Mouse (Mus musculus): Measurements from ENCODE around the gene Tnfrsf19. TPM values are rescaled to one million over a fixed set of nuclear protein-coding genes. Genes with fewer than 3 reads are reported as not detected.
A peak's percentile ranks its signal among the peaks of the same experiment; 100 is the strongest.

Gene Tnfrsf19
- total RNA-seq, 2 experiments from 2014 or later: 44.2 to 48.9 TPM

DNA sequence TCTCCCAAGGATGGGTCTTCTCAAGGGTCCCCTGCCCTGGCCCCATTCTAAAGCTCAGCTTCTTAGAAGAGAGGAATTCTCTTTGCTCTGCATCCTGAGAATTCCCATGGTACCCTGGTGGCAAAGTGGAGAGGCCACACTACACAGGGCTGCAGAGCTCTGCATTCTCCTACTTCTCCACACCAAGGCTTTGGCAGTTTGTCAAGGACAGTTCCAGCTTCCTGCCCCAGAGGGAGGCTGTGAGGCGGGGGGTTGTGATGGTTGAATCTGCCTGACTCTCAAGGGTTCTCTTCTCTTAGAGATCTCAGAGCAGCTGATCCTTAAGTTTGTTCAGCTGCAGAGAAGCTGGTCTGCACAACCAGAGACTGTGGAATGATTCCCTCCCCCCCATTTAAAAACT, 23.9 kb downstream of the Tnfrsf19 start:
- no peak for DNase-seq (ENCODE audit: low spot score in 2 of 2)

DNA sequence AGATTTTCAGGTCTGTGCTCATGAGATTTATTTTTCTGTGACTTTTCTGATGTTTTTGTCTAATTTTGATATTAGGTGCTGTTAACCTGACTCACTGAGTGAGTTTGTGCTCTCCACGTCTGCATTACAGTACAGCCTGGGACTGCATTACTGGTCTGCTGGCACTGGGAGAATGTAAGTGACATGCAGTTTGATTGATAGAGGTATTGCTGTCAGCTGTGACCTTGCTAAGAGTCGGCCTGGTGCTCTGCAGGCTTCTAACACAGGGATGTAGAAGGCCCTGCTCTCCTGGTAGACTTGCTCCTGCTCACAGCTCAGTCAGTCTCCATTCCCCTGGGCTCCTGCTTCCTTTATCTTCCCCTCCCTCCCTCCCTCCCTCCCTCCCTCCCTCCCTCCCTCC, 25.3 kb downstream of the Tnfrsf19 start:
- no peak for DNase-seq (ENCODE audit: low spot score in 2 of 2)

DNA sequence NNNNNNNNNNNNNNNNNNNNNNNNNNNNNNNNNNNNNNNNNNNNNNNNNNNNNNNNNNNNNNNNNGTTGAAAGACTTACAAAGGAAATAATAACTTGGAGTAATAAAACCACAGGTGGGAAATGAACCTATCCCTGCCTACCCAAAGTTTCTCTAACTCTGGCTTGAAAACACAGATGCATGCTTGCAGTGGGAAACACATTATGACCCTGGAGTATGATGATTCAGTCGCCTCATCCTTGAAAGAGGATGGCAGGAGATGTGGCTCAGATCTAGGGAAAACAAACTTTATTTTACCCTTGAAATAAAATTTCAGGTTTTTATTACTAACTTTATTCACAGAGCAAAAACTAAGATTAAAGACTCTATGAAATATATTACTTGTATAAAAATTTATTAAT, 26.4 kb downstream of the Tnfrsf19 start:
- DNase-seq (ENCODE audit: low spot score in 2 of 2): no peak

DNA sequence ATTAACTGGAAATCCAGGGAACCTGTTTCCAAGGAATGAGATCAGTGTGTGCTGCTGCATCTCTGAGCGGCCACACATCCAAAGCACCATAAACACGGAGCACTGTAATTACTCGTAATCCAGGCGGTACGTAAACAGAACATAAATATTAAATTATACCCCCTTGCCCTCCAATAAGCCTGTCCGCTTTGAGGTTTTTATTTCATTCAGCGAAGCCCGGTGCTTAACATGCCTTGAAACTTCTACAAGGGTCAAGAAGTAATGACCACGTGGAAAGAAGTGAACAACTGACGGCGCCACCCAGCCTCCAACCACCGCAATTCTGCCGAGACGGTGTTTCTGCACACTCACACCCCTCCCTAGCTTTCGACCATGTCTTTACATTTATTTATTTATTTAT, 31.7 kb downstream of the Tnfrsf19 start:
- no peak for DNase-seq (ENCODE audit: low spot score in 2 of 2)

DNA sequence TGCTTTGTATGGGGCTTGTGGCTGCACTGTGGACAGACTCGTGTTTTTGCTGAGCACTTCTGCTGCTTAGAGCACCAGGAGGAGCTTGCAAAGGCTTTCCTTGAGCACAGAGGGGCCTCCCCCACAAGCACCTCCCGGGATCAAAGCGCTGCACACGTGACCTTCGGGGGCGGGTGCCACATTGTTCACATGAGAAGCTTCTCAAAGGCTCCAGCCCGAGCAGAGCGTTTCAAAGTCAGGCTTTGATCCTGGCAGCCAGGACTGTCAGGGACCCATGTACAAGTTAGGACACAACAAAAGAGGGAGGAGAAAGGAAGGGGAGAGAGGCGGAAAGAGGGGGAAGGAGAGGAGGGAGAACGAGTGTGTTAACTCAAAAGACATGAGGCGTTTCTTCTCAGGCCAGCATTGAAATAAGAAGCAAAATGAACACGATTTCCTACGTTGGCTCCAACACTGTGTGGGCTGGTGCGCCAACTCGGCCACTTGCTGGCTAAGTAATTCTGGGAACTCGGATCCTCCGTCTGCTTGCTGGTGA, 33.8 kb downstream of the Tnfrsf19 start:
- peak; percentile 45 to 63 for DNase-seq (ENCODE audit: low spot score in 2 of 2)

DNA sequence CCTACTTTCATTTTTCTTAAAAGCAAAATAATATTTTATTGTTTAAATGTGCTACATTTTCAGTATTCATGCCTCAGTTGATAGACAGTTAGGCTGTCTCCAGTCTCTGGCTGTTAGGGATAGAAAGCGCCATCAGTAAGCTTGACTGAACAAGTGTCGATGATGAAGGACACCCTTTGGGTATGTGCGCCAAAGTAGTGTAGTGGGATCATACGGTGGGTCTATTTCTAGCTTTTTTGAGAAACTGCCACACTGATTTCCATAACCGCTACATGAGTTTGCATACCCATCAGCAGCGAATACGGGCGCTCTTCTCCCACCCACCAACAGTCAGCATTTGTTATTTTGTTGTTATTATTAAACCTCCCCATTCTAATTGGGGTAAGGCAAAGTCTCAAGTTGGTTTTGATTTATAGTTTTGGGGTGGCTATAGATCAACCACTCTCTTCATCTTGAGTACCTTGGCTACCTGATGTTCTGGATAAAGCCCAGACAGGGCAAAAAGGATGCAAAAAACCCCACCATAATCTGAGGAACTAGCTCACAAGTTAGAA, 34.6 kb downstream of the Tnfrsf19 start:
- no peak for DNase-seq (ENCODE audit: low spot score in 2 of 2)

DNA sequence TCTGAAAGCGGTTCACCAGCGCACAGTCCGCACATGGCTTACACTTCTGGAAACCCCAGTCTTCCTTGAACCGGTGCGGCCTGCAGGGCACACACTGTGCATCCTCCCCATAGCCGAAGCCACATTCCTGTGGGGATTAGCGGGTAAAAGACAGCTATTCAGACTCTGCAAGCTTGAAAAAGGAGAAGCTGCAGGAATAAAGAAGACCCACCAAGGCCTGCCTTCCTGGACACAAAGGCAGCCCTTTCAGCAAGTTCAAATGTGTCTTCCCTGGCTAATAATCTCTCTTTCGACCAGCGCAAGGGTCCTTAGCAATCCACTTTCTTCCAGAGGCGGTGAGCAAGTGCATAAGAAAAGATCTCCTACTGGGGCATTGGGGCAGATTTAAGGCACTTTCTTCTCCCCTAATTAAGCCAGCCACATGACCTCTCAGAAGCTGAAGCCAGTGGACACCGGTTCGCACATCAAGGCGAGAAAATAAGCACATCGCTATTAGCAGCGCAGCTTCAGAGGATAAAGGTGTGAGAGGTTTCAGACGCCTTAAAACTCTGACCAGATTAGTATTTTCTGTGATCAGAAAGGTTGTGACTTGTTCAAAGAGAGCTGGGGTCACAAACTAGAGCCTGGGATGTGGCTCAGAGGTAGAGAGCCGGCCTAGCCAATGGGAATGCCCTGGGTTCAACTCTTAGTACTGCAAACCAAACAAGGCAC, 41.0 kb downstream of the Tnfrsf19 start:
- DNase-seq (ENCODE audit: low spot score in 2 of 2): no peak

DNA sequence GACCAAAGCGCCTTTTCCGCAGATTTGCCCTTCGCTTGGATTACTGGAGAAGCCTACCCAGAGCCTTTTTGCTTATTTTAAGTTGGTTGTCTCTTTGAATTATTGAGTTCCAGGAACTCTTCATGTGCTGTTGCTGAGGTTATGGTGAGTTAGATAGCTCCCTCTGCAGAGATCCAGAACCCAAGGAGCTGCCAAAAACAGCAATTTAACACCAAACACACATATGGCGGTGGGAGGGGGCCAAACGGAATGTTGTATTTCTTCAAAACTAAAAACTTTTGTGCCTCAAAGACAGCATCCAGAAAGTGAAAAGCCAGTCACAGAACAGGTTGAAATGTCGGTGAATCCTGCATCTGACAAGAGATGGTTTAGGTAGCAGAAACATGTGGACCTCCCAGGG, 42.6 kb downstream of the Tnfrsf19 start:
- DNase-seq (ENCODE audit: low spot score in 2 of 2): peak; percentile 19 to 49

DNA sequence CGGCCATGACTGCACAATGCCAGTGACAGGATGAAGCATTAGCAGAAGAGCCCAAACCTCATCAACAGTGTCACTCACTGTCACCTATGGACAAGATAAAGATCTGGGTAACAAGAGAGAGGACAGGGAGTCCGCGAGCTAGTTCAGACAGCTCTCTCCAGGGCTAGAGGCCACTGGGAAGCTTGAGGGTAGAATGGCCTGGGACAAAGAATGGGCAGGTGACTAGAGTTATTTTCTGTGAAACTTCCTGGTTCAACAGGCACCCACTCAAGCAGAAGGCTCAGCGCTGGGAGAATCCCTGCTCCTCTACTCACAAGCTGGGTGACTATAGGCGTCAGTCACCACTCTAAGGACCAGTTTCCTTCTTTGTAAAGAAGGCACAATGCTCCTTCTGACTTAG, 46.2 kb downstream of the Tnfrsf19 start:
- no peak for DNase-seq (ENCODE audit: low spot score in 2 of 2)

DNA sequence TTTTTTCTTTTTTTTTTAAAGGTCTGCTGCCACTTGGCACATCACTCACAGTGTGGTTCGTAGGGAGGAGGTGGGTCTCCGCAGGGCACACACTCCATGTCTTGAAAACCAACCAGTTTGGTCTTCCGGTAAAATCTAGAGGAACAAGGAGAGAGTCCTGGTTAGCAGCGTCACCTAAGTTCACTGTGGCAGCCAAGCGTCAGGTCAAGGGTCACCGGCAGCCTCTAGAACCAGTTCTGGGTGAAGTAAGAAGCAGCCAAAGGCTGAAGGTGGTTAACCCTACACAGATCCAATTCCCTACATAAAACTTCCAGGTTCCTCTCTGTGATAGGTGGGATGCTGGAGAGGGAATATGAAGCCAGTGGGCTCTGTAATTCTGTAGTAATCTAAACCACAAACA, 49.7 kb downstream of the Tnfrsf19 start:
- no peak for DNase-seq (ENCODE audit: low spot score in 2 of 2)

DNA sequence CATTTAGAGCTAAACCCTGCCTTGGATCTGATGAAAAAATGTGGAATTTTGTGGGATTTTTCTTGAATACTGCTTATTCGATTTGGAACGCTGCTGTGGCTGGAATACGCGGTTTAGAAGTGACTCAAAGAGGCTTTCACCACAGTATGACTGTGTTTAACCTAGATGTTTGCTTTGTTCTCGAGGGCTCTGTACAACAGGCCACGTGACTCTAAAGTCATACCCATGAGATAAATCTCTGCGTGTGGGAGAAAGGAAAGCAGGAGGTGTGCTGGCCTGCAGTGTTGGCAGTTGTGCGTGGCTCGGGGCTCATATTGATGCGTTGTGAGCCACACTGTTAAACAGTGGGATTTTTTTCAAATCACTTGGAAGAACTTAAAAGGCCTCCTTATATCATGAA, 52.8 kb downstream of the Tnfrsf19 start:
- no peak for DNase-seq (ENCODE audit: low spot score in 2 of 2)

DNA sequence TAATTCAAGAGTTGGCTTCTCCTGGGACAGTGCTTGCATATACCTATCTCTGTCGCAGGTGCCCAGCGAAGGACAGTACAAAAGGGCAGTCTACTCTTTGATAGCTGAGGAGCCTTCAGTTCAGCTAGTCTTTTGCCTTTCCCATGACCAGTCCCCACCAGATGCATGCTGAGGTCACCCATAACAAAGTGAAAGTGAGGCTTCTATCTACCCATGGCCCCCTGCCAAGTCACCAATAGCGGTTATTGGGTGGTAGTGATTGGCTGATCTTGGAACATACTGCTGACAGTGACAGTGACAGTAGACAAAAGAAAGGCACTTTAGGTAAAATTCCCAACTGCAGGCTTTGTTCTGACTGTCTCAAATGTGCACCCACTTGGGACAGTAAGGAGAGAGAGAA, 53.2 kb downstream of the Tnfrsf19 start:
- DNase-seq (ENCODE audit: low spot score in 2 of 2): no peak

DNA sequence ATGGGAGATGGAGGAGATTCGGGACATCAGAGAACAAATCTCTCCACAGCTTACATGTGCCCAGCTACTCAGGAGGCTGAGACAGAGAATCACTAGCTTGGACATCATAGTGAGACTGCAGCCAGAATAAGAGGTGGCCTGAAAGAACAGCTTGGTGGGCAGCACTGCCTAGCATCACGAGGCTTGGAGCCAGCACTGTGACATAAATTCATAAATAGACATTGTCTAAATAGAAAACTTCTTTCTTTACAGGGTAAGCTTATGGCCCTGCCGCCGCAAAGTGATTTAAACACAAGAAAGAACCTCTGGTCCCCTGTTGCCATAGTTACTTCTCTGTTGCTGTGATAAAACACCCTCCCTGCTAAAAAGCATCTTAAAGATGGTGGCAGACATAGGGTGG, 54.1 kb downstream of the Tnfrsf19 start:
- no peak for DNase-seq (ENCODE audit: low spot score in 2 of 2)

DNA sequence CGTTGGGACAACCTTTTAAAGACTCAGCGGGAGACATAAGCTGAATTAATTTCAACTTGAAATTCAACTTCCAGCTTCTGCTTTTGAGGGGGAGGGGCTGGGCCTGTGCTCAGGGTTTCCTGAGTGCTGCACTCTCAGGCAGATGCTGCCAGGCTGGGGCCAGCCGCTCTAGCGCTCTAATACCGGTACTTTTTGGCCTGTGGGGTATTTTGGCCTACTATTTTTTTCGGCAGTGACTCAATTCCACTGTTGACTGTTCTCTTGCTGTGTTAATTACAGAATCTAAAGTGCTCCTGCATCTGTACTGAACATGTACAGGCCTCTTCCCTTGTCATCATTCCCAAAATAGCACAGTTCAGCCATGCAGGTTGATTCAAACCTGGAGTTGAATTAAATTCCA, 58.1 kb downstream of the Tnfrsf19 start:
- no peak for DNase-seq (ENCODE audit: low spot score in 2 of 2)

DNA sequence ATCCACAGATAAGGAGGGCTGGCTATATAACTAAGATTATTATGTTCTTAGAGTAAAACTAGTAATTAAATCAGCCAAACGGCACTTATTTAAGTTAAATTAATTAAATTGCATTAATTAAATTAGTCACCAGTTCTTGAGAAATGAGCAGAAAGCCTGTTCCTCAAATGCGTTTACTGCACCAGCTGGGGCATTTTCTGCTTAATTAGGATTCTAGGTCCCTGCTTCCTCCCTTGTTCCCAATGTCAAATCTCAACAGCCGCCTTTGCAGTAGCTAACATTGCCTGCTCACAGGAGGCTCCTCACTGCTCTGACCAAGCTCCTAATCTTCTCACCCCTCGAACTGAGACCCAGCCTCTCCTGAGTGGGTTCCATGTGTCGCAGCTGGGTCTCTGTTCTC, 59.4 kb downstream of the Tnfrsf19 start:
- no peak for DNase-seq (ENCODE audit: low spot score in 2 of 2)

DNA sequence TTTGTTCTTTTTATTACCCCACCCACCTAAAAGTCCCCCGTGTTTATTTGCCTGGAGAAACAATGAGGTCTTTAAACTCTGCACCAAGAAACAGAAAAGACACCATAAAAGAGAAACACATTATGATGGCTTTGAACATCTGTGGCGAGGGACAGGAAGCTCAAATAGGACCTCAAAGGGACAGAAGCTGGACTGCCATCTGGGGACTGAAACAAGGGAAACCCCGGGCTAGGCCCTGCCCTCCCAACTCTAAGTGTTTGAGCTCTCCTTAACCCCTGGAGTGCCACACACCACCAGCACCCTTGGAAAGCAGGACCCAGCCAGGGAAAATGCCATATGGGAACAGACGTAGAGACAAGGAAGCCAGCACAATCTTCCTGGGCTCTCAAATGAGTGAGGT, 61.2 kb downstream of the Tnfrsf19 start:
- DNase-seq (ENCODE audit: low spot score in 2 of 2): no peak

DNA sequence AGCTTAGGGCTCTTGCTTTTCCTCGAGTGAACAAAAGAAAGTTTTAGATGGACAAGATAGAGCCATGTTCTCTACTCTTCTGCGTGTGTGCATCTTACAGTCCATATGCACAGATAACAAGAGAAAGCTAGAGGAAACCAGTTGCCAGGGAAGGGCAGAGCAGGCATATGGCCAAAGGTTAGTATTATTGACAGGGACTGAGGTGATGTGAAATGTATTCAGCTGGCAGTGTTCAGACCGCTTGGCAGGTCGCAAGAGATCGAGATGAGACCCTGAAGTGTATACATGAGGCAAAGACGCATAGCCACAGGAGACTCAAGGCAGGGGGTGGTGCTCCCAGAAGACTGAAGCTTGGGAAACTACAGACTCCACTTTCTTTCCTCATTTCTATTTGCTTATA, 62.0 kb downstream of the Tnfrsf19 start:
- DNase-seq (ENCODE audit: low spot score in 2 of 2): no peak

DNA sequence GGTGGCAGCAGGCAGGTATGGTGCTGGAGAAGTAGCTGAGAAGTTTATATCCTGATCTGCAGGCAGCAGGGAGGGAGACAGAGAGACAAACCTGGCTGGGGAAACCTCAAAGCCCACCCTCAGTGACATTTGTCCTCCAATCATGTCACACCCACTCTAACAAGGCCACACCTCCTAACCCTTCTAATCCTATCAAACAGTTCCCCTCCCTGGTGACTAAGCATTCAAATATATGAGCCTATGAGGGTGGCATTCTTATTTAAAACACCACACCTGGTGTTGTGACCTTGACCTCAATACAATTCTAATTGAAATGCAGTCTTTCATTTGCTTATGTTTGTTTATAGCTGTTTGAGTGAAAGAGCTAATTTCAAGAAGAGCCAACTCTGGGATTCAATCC, 64.2 kb downstream of the Tnfrsf19 start:
- DNase-seq (ENCODE audit: low spot score in 2 of 2): no peak

DNA sequence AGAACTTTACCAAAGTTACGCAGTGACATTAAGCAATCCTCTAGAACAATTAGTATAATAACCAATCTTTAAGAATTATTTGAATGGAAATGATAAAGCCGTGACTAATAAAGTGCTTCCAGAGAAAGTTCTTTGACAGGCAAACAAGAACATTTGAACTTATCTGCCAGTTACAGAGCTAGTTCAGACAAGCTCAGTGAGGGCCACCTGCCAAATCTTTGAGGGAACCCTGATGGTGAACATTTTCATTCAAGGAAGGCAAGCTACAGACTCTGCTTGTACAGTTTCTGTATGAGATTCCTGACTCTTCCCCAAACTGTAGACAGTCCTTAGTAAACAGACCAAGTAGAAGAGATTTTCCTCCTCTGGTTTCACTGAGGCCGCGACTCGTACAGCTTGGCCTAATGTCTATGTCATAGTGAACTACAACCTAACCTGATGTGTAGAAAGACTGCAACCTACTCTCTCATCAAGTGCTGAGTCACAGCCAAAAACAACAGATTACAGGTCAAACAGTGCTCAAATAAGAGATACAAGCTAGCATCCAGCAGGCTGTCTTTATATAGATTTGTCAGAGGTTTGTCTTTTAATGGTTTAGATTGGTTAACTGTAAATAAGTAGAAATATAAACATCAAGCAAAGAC, 65.9 kb downstream of the Tnfrsf19 start:
- DNase-seq (ENCODE audit: low spot score in 2 of 2): peak in 1 of 2 experiments; percentile 57

DNA sequence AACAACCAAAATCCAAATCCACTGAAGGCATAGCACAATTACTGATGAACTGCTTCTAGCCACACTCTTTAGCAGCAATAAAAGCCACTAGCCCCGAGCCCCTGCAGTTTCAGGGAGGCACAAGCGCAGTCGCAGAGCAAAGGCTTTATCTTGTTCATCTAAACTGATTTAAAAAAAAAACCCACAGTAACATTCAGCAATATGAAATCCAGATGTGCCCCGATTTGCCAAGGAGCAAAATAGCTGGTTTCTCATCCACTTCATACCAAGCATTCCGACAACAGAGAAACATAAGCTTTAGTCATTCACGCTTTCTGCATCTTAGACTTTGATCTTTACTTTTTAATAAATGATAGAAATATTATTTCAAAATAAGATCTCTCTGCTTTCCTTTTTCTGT, 68.2 kb downstream of the Tnfrsf19 start:
- no peak for DNase-seq (ENCODE audit: low spot score in 2 of 2)

DNA sequence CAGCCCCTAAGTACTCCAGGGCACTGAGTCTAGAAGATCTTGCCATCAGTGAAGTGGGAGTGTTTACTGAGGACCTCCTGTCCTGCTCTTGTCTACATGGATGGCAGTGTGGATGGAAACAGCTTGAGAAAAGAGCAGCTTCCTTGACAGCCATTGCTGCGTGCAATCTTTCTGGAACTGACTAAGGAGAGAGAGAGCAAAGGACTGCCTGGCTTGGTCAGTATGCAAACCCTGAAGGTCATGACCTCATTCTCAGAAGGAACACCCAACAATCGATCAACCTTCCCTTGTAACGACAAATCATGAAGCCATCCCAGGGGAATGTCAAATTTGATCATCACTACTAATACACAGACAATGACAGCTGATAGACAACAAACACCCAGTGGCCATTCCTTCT, 70.1 kb downstream of the Tnfrsf19 start:
- DNase-seq (ENCODE audit: low spot score in 2 of 2): no peak

DNA sequence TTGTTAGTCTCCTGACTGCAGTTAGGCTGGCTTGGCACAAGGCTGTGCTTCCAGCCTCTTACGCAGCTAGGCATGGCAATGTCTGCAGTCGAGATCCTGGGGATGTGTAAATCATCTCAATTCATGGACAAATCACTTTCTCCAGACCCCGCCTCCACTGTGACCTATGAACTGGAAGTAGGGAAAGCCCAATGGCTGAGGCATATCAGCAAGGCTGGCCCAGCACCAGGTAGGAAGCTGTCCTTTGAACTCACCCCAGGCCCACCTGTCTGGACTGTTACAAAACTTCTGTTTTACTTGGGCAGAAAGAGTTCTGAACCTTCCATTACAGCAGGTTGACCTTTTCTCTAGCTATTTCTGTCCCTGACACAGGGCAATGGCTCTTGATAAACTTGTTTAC, 70.6 kb downstream of the Tnfrsf19 start:
- no peak for DNase-seq (ENCODE audit: low spot score in 2 of 2)

DNA sequence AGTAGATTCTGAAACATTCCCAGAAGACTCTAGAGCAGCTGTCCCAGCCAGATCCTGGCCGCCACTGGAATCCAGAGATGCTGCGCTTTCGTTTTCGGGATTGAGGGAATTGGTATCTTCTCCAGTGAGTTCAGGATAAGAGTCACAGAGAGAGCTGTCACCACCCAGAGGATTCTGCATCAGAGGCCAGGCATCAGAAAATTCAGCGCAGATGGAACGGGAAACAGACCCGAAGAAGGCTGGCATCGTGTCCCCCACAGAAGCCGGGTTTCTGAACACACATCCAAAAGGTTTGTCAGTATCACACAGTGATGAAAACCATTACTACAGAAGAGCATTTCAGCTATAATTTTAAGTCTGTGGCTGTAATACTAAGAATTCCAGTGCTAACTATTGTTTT, 75.3 kb downstream of the Tnfrsf19 start:
- DNase-seq (ENCODE audit: low spot score in 2 of 2): peak; percentile 13 to 53
